Mouse (Mus musculus): ENCODE measurements around the gene Pla2g12a. TPM values are rescaled to one million over a fixed set of nuclear protein-coding genes. Genes with fewer than 3 reads are reported as not detected.

Gene Pla2g12a
- polyA plus RNA-seq (2011; ENCODE audit: insufficient read depth, insufficient read length, low replicate concordance, missing spikeins): 39.5 and 41.6 TPM in 2 replicates

- TF ChIP-seq CTCF (IDR thresholded peaks at IDR 0.05; ENCODE audit: control insufficient read depth, insufficient read depth, low read length) (no peak), POLR2A (IDR thresholded peaks at IDR 0.05; ENCODE audit: borderline replicate concordance, control insufficient read depth, low read depth, low read length) (peak; percentile 34; the same call in 1 of the 2 replicates)
- under 1% methylated on average over 66 of the region's 66 CpGs for WGBS
- Histone ChIP-seq H3K4me3 (replicated peaks; ENCODE audit: control insufficient read depth, low read depth, low read length) (peak within 1 kb of the TSS; percentile 91), H3K4me1 (ENCODE audit: control insufficient read depth, insufficient read depth, low read length) (no peaks in the 10 kb centered on the region; the same call in none of the 2 replicates), H3K27ac (ENCODE audit: control insufficient read depth, insufficient read depth, low read depth, low read length, poor library complexity) (peak within 1 kb of the TSS; percentile 49; the same call in 1 of the 2 replicates)
Observed at GRCm38 (mm10) chr3:129878405-129879021, at the start of gene Pla2g12a. Gene Pla2g12a (plus strand): TSS chr3:129878606.

- WGBS: under 1% methylated on average over 45 of the region's 45 CpGs
- Histone ChIP-seq H3K4me3 (replicated peaks; ENCODE audit: control insufficient read depth, low read depth, low read length) (peak overlapping the region; percentile 98), H3K4me1 (ENCODE audit: control insufficient read depth, insufficient read depth, low read length) (no peaks in the 10 kb centered on the region), H3K27ac (ENCODE audit: control insufficient read depth, insufficient read depth, low read depth, low read length, poor library complexity) (peak overlapping the region; percentile 92)
- TF ChIP-seq POLR2A (IDR thresholded peaks at IDR 0.05; ENCODE audit: borderline replicate concordance, control insufficient read depth, low read depth, low read length) (no peak), CTCF (IDR thresholded peaks at IDR 0.05; ENCODE audit: control insufficient read depth, insufficient read depth, low read length) (no peak)
Observed at GRCm38 (mm10) chr3:129830626-129831025, 47.8 kb upstream of the Pla2g12a start.

GRCm38 (mm10) chr3:129831035-129831568, 47.3 kb upstream of the Pla2g12a start, which contains the start of gene Gar1:
Gene Gar1 (minus strand): TSS chr3:129831396.
- Histone ChIP-seq H3K4me1 (ENCODE audit: control insufficient read depth, insufficient read depth, low read length) (no peaks in the 10 kb centered on the region), H3K27ac (ENCODE audit: control insufficient read depth, insufficient read depth, low read depth, low read length, poor library complexity) (peak within 1 kb of the TSS; percentile 92), H3K4me3 (replicated peaks; ENCODE audit: control insufficient read depth, low read depth, low read length) (peak within 1 kb of the TSS; percentile 98)
- WGBS: under 1% methylated on average over 60 of the region's 60 CpGs
- TF ChIP-seq CTCF (IDR thresholded peaks at IDR 0.05; ENCODE audit: control insufficient read depth, insufficient read depth, low read length) (no peak), POLR2A (IDR thresholded peaks at IDR 0.05; ENCODE audit: borderline replicate concordance, control insufficient read depth, low read depth, low read length) (0 out of 2 replicates have a peak, but pooled peaks have one; percentile 14)

- Histone ChIP-seq H3K27ac (ENCODE audit: control insufficient read depth, insufficient read depth, low read depth, low read length, poor library complexity) (no peak within 1 kb of the TSS), H3K4me3 (replicated peaks; ENCODE audit: control insufficient read depth, low read depth, low read length) (no peak within 1 kb of the TSS), H3K4me1 (ENCODE audit: control insufficient read depth, insufficient read depth, low read length) (no peaks in the 10 kb centered on the region)
- no peak for TF ChIP-seq POLR2A (IDR thresholded peaks at IDR 0.05; ENCODE audit: borderline replicate concordance, control insufficient read depth, low read depth, low read length)
- TF ChIP-seq CTCF (IDR thresholded peaks at IDR 0.05; ENCODE audit: control insufficient read depth, insufficient read depth, low read length): no peak
- 57% methylated on average over 6 of the region's 6 CpGs for WGBS
Observed at GRCm38 (mm10) chr3:129835388-129835934, 42.9 kb upstream of the Pla2g12a start, which contains the start of gene Cfi. Gene Cfi (plus strand): TSS chr3:129835884.

GRCm38 (mm10) chr3:129836051-129836697, 42.2 kb upstream of the Pla2g12a start:
- 29% methylated on average over 11 of the region's 11 CpGs for WGBS
- Histone ChIP-seq H3K27ac (ENCODE audit: control insufficient read depth, insufficient read depth, low read depth, low read length, poor library complexity) (no peak overlapping the region), H3K4me3 (replicated peaks; ENCODE audit: control insufficient read depth, low read depth, low read length) (no peak overlapping the region), H3K4me1 (ENCODE audit: control insufficient read depth, insufficient read depth, low read length) (no peaks in the 10 kb centered on the region)
- TF ChIP-seq CTCF (IDR thresholded peaks at IDR 0.05; ENCODE audit: control insufficient read depth, insufficient read depth, low read length) (no peak), POLR2A (IDR thresholded peaks at IDR 0.05; ENCODE audit: borderline replicate concordance, control insufficient read depth, low read depth, low read length) (no peak)

- no peak overlapping the region for H3K27ac ChIP-seq (ENCODE audit: control insufficient read depth, insufficient read depth, low read depth, low read length, poor library complexity)
- no peak overlapping the region for H3K4me3 ChIP-seq (replicated peaks; ENCODE audit: control insufficient read depth, low read depth, low read length)
- 73% methylated on average over 6 of the region's 6 CpGs for WGBS
- TF ChIP-seq POLR2A (IDR thresholded peaks at IDR 0.05; ENCODE audit: borderline replicate concordance, control insufficient read depth, low read depth, low read length): no peak
- no peak for TF ChIP-seq CTCF (IDR thresholded peaks at IDR 0.05; ENCODE audit: control insufficient read depth, insufficient read depth, low read length)
- no peaks in the 10 kb centered on the region for H3K4me1 ChIP-seq (ENCODE audit: control insufficient read depth, insufficient read depth, low read length)
Observed at GRCm38 (mm10) chr3:129836965-129837364, 41.4 kb upstream of the Pla2g12a start.

GRCm38 (mm10) chr3:129838017-129838416, 40.4 kb upstream of the Pla2g12a start:
- Histone ChIP-seq H3K4me3 (replicated peaks; ENCODE audit: control insufficient read depth, low read depth, low read length) (no peak overlapping the region), H3K4me1 (ENCODE audit: control insufficient read depth, insufficient read depth, low read length) (no peaks in the 10 kb centered on the region), H3K27ac (ENCODE audit: control insufficient read depth, insufficient read depth, low read depth, low read length, poor library complexity) (no peak overlapping the region)
- TF ChIP-seq CTCF (IDR thresholded peaks at IDR 0.05; ENCODE audit: control insufficient read depth, insufficient read depth, low read length) (no peak), POLR2A (IDR thresholded peaks at IDR 0.05; ENCODE audit: borderline replicate concordance, control insufficient read depth, low read depth, low read length) (no peak)
- 60% methylated on average over 7 of the region's 7 CpGs for WGBS

- TF ChIP-seq POLR2A (IDR thresholded peaks at IDR 0.05; ENCODE audit: borderline replicate concordance, control insufficient read depth, low read depth, low read length) (no peak), CTCF (IDR thresholded peaks at IDR 0.05; ENCODE audit: control insufficient read depth, insufficient read depth, low read length) (no peak)
- 49% methylated on average over 2 of the region's 2 CpGs for WGBS
Observed at GRCm38 (mm10) chr3:129845868-129846267, 32.5 kb upstream of the Pla2g12a start.

More at GRCm38 (mm10) chr3:129845868-129846267, 32.5 kb upstream of the Pla2g12a start:
- H3K4me1 ChIP-seq (ENCODE audit: control insufficient read depth, insufficient read depth, low read length): no peaks in the 10 kb centered on the region
- H3K4me3 ChIP-seq (replicated peaks; ENCODE audit: control insufficient read depth, low read depth, low read length): no peak overlapping the region
- H3K27ac ChIP-seq (ENCODE audit: control insufficient read depth, insufficient read depth, low read depth, low read length, poor library complexity): no peak overlapping the region

Measured in bone marrow, adult 2 months (tissue).